Mouse (Mus musculus): ENCODE measurements around the gene Rpl41. TPM values are rescaled to one million over a fixed set of nuclear protein-coding genes. Genes with fewer than 3 reads are reported as not detected.

Gene Rpl41
- total RNA-seq (2021), result 1,000 to 10,000 TPM; 2,468 to 2,532 TPM
- long read RNA-seq, transcript Rpl41-203 (4 exons, 437 nt), result minor isoform, 28 of 1,382 reads
- long read RNA-seq, transcript Rpl41-201 (4 exons, 582 nt), result major isoform, 1,193 of 1,382 reads
- long read RNA-seq, transcript Rpl41-206 (3 exons, 544 nt), result minor isoform, 125 of 1,382 reads
- long read RNA-seq, partial matches to known transcripts, result 24 of 1,382 reads
- long read RNA-seq, other reads (novel, unspliced or antisense), result 6 of 1,382 reads

DNA sequence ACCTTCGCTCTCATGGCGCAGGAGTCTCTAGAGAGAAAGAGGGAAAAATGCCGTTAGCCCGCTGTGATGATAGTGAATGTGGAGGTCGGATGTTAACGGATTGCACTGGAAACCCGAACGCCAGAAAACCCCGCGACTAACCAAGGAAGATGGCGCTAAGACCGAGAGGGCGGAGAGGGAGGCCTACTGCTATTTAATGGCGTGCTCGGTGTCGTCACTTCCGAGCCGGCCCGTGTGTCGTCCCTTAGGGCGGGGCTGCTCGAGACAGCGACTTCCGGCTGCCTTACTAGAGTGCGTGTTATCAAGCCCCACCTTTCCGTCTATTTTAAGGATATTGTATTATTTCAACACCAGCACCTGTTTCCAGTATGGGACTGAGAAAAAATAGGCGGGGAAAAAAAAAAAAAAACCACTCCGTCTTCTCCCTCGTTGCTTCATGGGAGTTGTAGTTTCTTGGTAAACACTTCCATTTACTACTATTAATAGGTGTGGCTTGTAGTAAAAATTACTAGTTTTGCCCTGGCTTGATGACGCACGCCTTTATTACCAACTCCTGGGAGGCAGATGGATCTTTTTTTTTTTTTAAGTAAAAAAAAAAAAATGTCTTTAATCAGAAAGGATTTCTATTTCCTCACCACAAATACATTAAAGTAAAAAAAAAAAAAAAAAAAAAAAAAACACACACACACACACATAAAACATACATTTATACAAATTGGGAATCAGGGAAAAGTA, at the start of gene Rpl41:
Rpl41 (minus strand) TSS at position 359 of the 735 bp plus-strand sequence.
- DNase-seq (ENCODE audit: low spot score in 2 of 2), result peak; percentile 88 to 90

DNA sequence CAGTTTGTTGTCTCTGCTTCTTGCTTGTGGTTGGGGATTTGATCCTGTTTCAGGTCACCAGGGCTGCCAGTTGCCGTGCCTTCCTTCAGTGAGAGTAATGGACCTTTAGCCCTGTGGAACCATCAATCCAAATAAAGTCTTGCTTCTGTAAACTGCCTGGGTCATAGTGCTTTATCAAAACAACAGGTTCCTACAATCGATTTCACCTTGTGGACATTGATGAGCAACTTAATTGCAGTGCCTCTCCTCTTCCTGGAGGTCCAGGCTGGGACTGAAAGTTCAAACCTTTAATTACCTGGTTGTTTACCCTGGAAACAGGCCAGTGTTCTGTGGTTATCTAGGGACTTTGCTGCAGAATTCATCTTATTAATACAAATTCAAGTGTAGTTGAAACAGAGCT, 49.4 kb upstream of the Rpl41 start:
- DNase-seq (ENCODE audit: low spot score in 2 of 2), result no peak

DNA sequence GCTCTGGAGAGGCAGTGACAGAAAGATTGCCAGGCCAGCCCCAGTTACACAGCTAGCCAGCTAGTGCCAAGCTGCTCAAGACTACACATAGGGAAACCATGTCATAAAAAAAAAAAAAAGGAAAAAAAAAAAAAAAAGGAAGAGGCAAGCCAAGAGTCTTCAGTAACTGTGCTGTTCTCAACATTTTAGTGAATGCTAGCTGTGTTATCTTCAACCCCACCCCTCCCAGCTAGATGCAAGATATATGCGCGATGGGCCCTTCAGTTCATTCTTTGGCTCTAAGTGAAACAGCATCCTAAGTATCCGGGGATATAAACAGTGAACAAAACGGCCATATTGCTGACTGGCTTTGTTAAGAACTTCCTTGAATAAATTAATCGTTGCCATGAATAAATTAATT, 43.7 kb upstream of the Rpl41 start:
- DNase-seq (ENCODE audit: low spot score in 2 of 2), result no peak

DNA sequence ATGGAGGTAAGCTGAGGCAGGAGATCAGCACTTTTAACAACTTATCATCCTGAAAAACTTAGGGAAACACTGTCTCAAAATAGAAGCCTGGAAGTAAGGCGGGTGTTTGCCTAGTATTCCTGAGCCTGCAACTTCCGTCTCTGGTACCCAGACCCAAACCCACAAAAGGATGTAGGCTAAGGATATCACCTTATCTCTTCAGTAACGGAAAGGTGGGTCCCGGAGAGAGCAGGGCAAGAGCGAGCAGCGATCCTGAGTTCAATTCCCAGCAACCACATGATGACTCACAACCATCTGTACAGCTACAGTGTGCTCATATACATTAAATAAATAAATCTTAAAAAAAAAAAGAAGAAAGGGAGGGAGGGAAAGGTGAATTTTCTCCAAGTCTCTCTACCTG, 42.3 kb upstream of the Rpl41 start:
- DNase-seq (ENCODE audit: low spot score in 2 of 2), result no peak

DNA sequence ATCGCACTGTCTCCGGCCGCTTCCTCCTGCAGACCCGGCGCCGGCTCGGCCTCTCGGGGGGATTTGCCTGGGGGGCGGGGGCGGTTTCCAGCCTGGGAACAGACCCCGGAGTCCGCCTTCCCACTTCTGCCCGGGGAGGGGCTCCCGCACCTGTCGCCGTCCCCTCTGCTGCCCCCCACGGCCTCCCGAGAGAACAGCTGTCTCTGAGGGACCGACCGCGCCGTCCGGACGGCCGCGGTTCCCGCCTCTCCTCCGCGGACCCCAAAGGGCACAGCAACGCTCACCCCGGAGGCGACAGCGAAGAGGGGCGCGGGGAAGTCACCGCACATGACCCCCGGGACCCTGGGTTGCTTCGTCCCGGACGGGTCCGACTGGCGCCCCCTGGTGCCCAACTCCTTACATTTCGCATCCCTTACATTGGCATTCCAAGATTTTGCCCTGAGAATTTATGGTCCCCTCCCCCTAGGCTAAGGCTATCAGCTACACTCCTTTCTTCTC, 41.1 kb upstream of the Rpl41 start:
- peak; percentile 58 to 68 for DNase-seq (ENCODE audit: low spot score in 2 of 2)

DNA sequence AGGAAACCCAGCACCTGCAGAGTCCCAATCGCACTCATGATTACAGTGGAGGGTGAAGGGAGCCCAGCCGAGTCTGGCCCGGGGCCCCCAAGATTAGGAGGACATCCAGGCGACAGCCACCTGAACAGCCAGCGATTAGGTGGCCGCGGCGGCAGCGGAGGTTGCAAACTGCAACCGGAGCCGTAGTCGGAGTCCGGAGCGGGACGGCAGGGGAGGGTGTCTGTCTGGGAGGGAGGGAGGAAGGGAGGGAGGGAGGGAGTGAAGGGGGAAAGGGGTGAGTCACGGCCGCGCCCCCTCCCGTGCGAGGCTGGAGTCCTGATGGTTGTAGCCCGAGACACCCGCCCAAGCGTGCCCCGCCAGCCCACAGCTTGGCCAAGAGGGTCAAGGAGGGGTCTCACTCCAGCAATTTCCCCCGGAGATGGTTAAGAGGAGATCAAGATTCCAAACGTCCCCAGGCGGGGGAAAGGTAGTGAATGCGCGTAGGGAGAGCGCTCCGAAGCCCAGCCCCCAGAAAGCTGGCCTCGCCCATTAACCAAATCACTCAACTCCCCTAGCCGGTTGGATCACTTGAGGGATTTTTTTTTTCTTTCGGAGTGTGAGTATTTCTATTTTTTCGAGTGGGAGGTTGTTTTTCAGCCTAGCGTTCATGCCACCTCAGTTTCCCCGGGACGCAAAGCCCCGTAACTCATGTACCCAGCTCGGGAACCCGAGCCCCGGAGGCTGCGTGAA, 40.5 kb upstream of the Rpl41 start, which contains the start of gene Erbb3:
Erbb3 (minus strand) TSS at position 189 of the 729 bp plus-strand sequence.
- peak in 1 of 2 experiments; percentile 29 for DNase-seq (ENCODE audit: low spot score in 2 of 2)

DNA sequence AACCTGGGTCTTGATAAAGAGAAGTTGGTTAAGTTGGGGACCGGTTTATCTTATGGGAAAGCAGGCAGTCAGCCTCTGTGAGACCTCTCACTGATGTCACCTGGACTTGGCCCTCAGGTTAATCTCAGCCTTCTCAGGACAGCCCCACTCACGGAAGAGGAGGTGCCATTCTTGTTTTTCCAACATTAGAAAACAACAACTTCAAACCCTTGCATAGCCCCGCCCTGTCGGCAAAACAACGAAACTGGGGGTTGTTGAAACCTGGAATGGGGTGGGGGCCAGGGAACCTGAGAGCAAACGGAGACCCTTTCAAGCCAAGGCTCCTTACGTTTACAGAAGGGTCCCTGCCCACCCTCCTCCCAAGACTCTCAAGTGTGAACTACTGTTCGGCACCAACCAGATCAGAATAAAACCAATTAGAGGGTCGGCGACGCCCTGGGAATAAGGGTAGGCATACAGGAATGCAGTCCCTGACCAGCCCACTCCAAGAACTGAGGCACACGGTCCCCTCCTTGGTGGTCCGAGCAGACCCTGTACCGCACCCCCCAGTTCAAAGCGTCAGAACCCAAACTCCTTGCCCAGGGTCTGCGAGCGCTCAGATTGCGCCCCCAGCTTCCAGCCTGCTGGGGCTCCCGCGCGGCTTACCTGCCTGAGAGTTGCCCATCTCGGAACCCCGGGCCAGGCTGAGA, 39.8 kb upstream of the Rpl41 start:
- no peak for DNase-seq (ENCODE audit: low spot score in 2 of 2)

DNA sequence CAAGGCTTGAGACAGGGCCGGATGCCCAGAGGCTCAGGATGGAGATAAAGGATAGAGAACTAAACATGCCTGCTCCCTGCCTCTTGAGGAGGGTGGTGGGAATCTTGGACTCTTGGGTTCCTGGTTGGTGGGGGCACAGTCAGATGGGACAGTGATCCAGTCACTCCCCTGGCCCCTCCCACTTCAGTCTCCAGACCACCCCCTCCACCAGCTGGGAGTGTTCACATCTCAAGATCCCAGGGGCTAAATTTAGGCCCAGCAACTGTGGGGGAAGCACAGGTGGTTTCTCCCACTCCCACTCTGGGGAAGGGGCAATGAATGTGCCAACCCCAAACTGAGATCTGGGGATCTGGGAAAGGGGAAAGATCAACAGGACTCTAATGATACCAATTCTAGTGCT, 39.0 kb upstream of the Rpl41 start:
- no peak for DNase-seq (ENCODE audit: low spot score in 2 of 2)

DNA sequence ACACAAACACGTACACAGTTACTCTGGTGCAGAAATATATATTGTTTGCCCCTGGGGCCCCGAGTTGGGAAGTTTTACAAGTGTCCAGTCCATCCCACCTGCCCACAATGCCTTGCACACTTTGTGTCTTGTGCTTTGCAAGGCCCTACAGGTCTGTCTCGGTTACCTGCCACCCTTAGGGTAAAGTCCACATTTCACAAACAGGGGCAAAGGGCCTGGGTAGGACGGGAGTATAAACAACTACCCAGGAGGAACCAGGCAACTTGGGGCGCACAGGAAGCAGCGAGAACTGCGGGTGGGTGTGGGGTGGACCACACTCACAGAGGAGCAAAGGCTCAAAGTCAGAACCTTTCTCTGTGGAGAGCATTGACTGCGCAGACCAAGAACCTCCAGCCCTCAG, 38.6 kb upstream of the Rpl41 start:
- DNase-seq (ENCODE audit: low spot score in 2 of 2), result no peak

DNA sequence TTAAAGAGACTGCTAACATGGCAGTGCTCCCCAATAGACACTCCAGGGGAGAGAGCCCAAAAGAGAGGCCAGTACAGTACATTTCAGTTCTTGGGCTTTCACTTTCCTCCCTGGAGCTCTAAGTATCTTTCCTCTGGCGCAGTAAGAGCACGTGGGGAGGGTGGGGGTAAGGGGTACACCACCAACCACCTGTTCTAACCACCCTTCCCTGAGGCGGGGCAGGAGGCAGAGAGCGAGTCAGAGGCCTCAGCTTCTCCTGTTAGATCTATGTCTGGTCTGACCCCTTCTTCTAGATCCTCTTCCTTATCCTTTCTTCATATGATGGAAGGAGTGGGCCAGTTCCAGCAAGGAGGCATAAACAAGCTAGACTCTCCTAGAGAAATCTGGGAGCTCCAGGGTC, 38.0 kb upstream of the Rpl41 start:
- DNase-seq (ENCODE audit: low spot score in 2 of 2), result no peak

DNA sequence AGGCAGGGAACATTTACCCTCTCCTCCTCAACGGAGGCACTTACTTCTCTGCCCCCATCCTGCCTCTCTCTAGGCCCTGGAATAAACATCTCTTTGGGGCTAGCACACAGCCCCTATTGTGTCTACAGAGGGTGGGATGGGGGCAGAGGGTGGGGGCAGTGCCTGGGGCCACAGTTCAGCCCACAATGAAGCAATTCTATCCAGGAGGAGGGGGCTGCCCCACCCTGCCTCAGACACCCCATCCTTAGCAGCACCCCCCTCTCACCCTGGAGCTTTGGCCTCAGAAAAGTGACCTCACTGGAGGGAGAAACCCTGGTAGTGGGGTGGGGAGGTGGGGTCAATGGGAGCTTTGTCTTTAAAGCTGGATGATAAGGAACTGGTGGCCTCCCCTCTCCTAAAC, 37.4 kb upstream of the Rpl41 start:
- DNase-seq (ENCODE audit: low spot score in 2 of 2), result no peak

DNA sequence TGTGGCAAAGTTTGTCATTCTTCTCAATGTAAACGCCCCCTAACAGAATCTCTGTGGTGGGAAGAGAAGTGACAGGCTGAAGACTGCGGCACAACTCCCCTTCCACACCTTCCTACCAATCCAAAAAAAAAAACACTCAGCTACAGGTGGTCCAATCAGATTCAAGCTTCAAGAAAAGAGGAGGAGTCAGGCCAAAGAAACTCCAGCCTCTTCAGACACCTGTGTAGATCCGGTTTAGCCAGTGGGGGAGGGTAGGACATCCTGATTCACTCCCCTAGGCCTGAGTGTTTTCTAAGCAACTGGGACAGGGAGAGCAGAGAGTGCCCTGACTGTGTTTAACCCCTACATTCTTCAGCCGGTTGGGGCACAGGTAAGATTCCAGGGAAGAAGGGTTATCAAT, 35.3 kb upstream of the Rpl41 start:
- DNase-seq (ENCODE audit: low spot score in 2 of 2), result no peak

DNA sequence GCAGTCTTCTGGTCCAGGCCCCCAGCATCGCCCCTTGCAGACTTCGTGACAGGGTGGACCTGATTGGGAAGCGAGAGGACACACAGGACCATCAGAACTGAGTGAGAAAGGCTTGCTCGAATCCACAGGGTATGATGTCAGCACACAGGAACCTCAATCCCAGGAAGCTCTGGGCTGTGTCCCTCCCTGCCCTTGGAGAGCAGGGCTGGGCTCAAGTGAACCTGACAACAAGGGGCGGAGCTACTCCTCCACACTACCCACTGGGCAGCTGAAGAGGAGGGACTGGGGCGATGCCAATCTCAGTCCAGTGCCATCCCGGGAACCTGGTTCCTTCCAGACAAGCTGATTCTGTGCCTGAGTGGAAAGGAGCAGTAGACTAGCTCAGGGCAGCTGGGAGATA, 34.5 kb upstream of the Rpl41 start:
- no peak for DNase-seq (ENCODE audit: low spot score in 2 of 2)

DNA sequence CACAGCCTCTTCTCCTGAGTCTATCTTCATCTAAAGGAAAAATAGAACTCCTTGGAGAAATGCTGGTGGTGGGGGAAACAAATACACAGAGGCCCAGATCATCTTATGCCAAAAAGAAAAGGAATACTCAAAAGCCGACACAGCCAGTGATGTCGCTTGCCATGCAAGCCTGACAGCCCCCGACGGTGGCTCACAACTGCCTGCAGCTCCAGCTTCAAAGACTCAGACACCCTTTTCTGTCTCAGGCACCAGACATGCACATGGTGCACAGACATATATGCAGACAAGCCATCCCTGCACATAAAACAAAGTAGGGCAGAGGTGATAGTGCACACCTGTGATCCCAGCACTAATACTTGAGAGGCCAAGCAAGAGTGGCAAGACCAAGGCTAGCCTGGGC, 30.6 kb upstream of the Rpl41 start:
- DNase-seq (ENCODE audit: low spot score in 2 of 2), result no peak

DNA sequence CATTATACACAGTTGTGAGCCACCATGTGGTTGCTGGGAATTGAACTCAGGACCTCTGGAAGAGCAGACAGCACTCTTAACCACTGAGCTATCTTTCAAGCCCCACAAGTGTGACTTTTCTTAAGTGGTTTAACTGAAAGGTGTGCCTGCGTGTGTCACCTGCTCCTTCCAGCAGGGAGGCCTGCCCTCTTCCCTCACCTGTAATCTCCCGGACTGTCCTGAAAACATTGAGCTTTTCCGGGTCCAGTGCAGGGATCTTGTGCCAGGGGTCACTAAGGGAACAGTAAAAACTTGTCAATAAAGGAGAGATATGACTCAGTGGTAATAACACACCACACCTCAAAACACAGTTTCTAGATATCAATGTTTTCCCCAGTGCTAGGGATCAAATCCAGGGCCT, 30.2 kb upstream of the Rpl41 start:
- DNase-seq (ENCODE audit: low spot score in 2 of 2), result no peak

DNA sequence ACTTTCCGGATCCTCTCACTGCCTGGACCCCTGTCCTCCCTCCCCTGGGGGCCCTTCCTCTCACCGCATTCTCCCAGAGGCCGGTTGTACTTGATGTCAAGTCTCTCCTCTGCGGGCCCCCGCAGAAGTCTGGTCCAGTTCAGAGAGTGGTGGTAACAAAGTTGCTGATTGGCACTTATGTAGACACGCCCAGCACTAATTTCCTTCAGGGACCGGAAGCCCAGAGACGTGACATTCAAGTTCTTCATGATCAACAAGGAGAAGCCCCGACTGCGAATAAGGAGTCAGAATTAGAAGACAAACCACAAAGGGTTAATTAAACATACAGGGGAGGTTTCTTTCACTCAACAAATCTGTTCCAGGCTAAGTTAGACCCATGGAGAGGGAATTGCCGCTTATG, 29.2 kb upstream of the Rpl41 start:
- no peak for DNase-seq (ENCODE audit: low spot score in 2 of 2)

DNA sequence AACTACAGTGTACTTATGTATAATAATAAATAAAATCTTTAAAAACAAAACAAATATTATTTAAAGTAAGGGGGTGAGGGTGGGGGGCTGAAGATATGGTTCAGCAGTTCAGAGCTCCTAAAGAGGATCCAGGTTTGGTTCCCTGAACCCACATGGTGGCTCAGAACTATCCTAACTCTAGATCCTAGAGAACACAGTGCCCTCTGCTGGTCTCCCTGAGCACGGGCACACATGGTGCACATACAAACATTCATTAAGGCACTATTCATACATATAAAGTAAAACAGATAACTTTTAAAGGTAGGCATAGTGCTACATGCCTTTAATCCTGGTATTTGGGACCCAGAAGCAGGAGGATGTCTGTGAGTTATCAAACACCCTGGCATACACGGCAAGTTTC, 26.0 kb upstream of the Rpl41 start:
- DNase-seq (ENCODE audit: low spot score in 2 of 2), result no peak

DNA sequence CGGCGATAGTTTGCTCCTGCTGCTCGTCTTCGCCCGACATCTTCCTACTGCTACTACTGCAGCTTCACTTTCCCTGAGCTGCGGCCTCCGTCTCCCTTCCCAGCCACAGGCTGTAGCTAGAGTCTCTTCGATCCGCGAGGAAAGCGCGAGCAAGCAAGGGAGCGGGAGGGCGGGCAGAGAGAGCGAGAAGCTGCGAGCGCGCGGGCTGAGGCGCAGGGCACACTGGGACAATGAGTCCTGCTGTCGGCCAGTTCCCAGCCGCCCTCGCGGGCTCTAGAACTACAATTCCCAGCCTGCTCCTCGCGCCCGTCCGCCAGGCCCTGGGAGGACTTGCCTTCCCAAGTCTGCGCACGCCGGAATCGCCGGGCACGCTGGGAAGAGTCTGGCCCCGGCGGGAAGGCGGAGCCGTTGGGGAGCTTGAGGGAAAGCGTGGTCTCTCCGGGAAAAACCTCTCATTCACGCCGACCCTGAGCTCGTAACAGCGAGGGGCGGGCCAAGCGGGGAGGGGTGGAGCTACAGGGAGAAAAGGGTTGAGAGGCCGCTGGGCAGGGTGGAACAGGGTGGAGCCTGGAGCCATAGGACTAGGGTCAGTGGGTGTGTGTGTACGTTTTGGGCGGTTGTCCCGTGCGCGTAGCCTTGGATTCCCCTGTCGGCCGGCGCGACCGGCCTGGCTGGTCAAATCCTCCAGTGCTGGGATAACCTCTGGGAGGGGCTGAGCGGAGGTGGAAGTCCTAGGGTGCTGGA, 16.9 kb upstream of the Rpl41 start, which contains the start of gene Pa2g4:
Pa2g4 (minus strand) TSS at position 200 of the 744 bp plus-strand sequence.
- peak; percentile 98 for DNase-seq (ENCODE audit: low spot score in 2 of 2)

DNA sequence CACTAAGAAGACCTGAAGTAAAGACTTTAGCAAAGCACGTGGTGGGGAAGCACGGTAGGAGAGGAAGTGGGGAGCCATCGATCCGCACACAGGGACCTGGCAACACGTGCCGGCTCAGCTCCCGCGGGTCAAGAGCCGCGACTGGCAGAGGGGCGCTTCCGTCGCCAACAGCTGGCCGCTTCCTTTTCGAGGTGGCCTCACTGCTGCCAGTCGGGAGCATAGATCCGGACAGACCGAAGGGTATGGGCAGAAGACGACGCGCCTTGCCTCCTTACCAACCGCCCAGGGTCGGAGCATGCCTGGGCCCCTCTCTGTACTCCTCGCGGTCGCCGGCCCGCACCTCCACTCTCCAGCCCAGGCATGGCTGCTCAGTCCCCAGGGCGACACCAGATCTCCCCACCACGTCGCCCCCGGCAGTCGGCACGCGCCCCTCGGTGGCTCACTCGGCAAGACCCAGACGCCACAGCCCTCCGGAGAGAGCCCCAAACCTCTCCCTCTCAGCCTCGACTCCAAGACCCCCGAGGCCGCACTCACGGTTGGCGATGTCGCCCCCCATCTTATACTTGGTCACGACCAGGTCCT, 16.2 kb upstream of the Rpl41 start:
- DNase-seq (ENCODE audit: low spot score in 2 of 2), result no peak

DNA sequence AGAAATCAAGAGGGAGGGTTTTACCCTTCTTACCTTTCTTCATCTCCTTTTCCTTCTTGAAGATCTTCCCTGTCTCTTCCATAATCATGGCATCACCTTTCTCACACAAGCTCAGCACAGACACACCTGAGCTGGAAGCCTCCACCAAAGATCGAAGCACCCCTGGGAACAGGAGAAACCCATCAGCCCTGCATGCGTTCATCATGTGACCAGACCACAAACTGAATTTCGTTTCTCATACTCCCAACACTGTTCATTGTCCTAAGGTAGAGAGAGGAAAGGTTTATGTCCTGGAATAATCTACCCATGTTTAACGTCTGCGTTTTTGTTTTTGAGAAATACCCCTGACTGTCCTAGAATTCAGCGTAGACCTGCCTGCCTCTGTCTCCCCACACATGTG, 14.4 kb upstream of the Rpl41 start:
- DNase-seq (ENCODE audit: low spot score in 2 of 2), result no peak

All from layer of hippocampus, postnatal 10 days (tissue).